Mouse (Mus musculus) midbrain, embryonic 14.5 days (tissue): Measurements from ENCODE around the gene Def8. TPM values are rescaled to one million over a fixed set of nuclear protein-coding genes. Genes with fewer than 3 reads are reported as not detected.
"Not testable (repeated sequence)": the region's sequence is repeated elsewhere in the genome, so short reads cannot be mapped to it uniquely, and the experiment has no call there.

Experiments
- ATAC-seq: fragments of 200-750 bp; cut with Nextera tagmentation; 2 replicates; pipeline ENCODE4 v1.8.0; 2017; ENCODE audit warnings: moderate number of reproducible peaks, moderate library complexity; ENCODE audit not compliant: low FRiP score, low TSS enrichment
- DNase-seq: peaks from one replicate; pipeline ENCODE4 v3.0.0-alpha.2; 2015
- H3K27ac ChIP-seq: fragments of 300-500 bp; sonication (generic); replicated peaks from 2 replicates; pipeline ENCODE4 v1.5.1; 2014; ENCODE audit warnings: mild to moderate bottlenecking, low read depth, low read length, moderate library complexity
- H3K27me3 ChIP-seq: fragments of 300-500 bp; sonication (generic); 2 replicates; pipeline ENCODE4 v1.6.1; 2014; ENCODE audit warnings: low read length, control low read depth, mixed read lengths; ENCODE audit not compliant: control insufficient read depth, insufficient read depth
- H3K36me3 ChIP-seq: fragments of 300-500 bp; sonication (generic); 2 replicates; pipeline ENCODE4 v1.6.1; 2014; ENCODE audit warnings: low read length, control low read depth; ENCODE audit not compliant: control insufficient read depth, insufficient read depth
- H3K4me1 ChIP-seq: fragments of 300-500 bp; sonication (generic); 2 replicates; pipeline ENCODE4 v1.6.1; 2014; ENCODE audit warnings: mild to moderate bottlenecking, antibody characterized with exemption, low read length, control low read depth; ENCODE audit not compliant: control insufficient read depth, insufficient read depth
- H3K4me2 ChIP-seq: fragments of 300-500 bp; sonication (generic); 2 replicates; pipeline ENCODE4 v1.6.1; 2014; ENCODE audit warnings: mild to moderate bottlenecking, low read length, moderate library complexity
- H3K4me3 ChIP-seq: fragments of 300-500 bp; sonication (generic); replicated peaks from 2 replicates; pipeline ENCODE4 v1.5.1; 2014; ENCODE audit warnings: low read depth, low read length
- H3K9ac ChIP-seq: fragments of 300-500 bp; sonication (generic); replicated peaks from 2 replicates; pipeline ENCODE4 v1.6.1; 2014; ENCODE audit warnings: mild to moderate bottlenecking, low read length, moderate library complexity
- H3K9me3 ChIP-seq: fragments of 300-500 bp; sonication (generic); 2 replicates; pipeline ENCODE4 v1.6.1; 2016; ENCODE audit warnings: low read length, control low read depth, mixed read lengths; ENCODE audit not compliant: control insufficient read depth
- WGBS: fragments of 180-500 bp; shearing (Covaris S2); extraction: QIAGEN DNeasy Blood & Tissue Kit; methylation state at CpG from one replicate; pipeline ENCODE4 v1.1.7; 2014; 5-methylcytosine and 5-hydroxymethylcytosine counted together
- polyA plus RNA-seq: library from polyadenylated mRNA; unstranded; fragments of >200 nt; fragmentation: Nextera tagmentation; extraction: Ambion mirVana; gene quantifications from 2 replicates; pipeline ENCODE4 v1.2.1, GENCODE M21; 2014

The Def8 gene
- polyA plus RNA-seq, 1 experiment from 2014 or later, result 48.2 TPM

- Histone ChIP-seq H3K4me2 (peak overlapping the region; percentile 95), H3K27ac (peak overlapping the region; percentile 99), H3K27me3 (no peaks in the 10 kb centered on the region), H3K4me3 (peak overlapping the region; percentile 98), H3K4me1 (peaks cover 23% of the 10 kb centered on the region), H3K9ac (peak overlapping the region; percentile 100), H3K36me3 (0 out of 2 replicates have a peak, but pooled peaks cover 4% of the 10 kb centered on the region), H3K9me3 (no peaks in the 10 kb centered on the region)
- ATAC-seq (no peak), DNase-seq (peak; percentile 81)
- 7% methylated on average over 8 of the region's 8 CpGs for WGBS
Measured at GRCm38 (mm10) chr8:123410049-123410587, 13.2 kb upstream of the Def8 start.

GRCm38 (mm10) chr8:123410788-123411187 is 12.5 kb upstream of the Def8 start:
- Histone ChIP-seq H3K27me3 (no peaks in the 10 kb centered on the region), H3K27ac (peak overlapping the region; percentile 99), H3K36me3 (0 out of 2 replicates have a peak, but pooled peaks cover 4% of the 10 kb centered on the region), H3K9me3 (no peaks in the 10 kb centered on the region), H3K4me2 (peak overlapping the region; percentile 95), H3K4me3 (peak overlapping the region; percentile 98), H3K9ac (peak overlapping the region; percentile 100), H3K4me1 (peaks cover 26% of the 10 kb centered on the region)
- DNase-seq (no peak), ATAC-seq (no peak)
- WGBS, result under 1% methylated on average over 11 of the region's 11 CpGs

- Histone ChIP-seq H3K4me3 (peak within 1 kb of the TSS; percentile 98), H3K27me3 (no peaks in the 10 kb centered on the region), H3K27ac (peak within 1 kb of the TSS; percentile 99), H3K4me2 (peak within 1 kb of the TSS; percentile 95), H3K9me3 (no peaks in the 10 kb centered on the region), H3K9ac (peak within 1 kb of the TSS; percentile 100), H3K36me3 (0 out of 2 replicates have a peak, but pooled peaks cover 4% of the 10 kb centered on the region), H3K4me1 (peaks cover 31% of the 10 kb centered on the region)
- WGBS, result under 1% methylated on average over 29 of the region's 29 CpGs
- DNase-seq (peak; percentile 98), ATAC-seq (peak; percentile 90)
Measured at GRCm38 (mm10) chr8:123411246-123411645, 12.1 kb upstream of the Def8 start, which contains the start of gene Tubb3. Gene Tubb3 (plus strand): TSS chr8:123411424.

GRCm38 (mm10) chr8:123411781-123412327 is 11.5 kb upstream of the Def8 start:
- ATAC-seq (peak; percentile 22), DNase-seq (peak; percentile 72)
- Histone ChIP-seq H3K27ac (peak overlapping the region; percentile 99), H3K27me3 (no peaks in the 10 kb centered on the region), H3K9ac (peak overlapping the region; percentile 100), H3K9me3 (no peaks in the 10 kb centered on the region), H3K4me2 (peak overlapping the region; percentile 95), H3K4me3 (peak overlapping the region; percentile 98), H3K4me1 (peaks cover 32% of the 10 kb centered on the region), H3K36me3 (peaks cover 8% of the 10 kb centered on the region; the same call in 1 of the 2 replicates)
- 1% methylated on average over 16 of the region's 16 CpGs for WGBS

- DNase-seq (peak; percentile 91), ATAC-seq (peak; percentile 44)
- Histone ChIP-seq H3K36me3 (peaks cover 15% of the 10 kb centered on the region), H3K4me3 (peak overlapping the region; percentile 98), H3K4me1 (peaks cover 37% of the 10 kb centered on the region), H3K27me3 (no peaks in the 10 kb centered on the region), H3K9ac (peak overlapping the region; percentile 100), H3K4me2 (peak overlapping the region; percentile 95), H3K27ac (peak overlapping the region; percentile 99), H3K9me3 (no peaks in the 10 kb centered on the region)
- under 1% methylated on average over 12 of the region's 12 CpGs for WGBS
Measured at GRCm38 (mm10) chr8:123412560-123413170, 10.7 kb upstream of the Def8 start.

- Histone ChIP-seq H3K4me2 (peak overlapping the region; percentile 95), H3K9me3 (no peaks in the 10 kb centered on the region), H3K27me3 (no peaks in the 10 kb centered on the region), H3K4me3 (peak overlapping the region; percentile 98), H3K36me3 (peaks cover 30% of the 10 kb centered on the region), H3K4me1 (peaks cover 30% of the 10 kb centered on the region), H3K27ac (peak overlapping the region; percentile 58), H3K9ac (peak overlapping the region; percentile 100)
- DNase-seq, result no peak
- WGBS, result 11% methylated on average over 9 of the region's 9 CpGs
- ATAC-seq, result no peak
Measured at GRCm38 (mm10) chr8:123414255-123414654, 9.1 kb upstream of the Def8 start.

- not testable (repeated sequence) for H3K27ac ChIP-seq, H3K27me3 ChIP-seq, H3K9me3 ChIP-seq, ATAC-seq, H3K9ac ChIP-seq
- H3K4me3 ChIP-seq, result peak overlapping the region; percentile 98
- DNase-seq, result peak; percentile 54
- H3K4me1 ChIP-seq, result peaks cover 21% of the 10 kb centered on the region
- peak overlapping the region; percentile 95 for H3K4me2 ChIP-seq
- H3K36me3 ChIP-seq, result peaks cover 39% of the 10 kb centered on the region
- 83% methylated on average over 5 of the region's 5 CpGs for WGBS
Measured at GRCm38 (mm10) chr8:123414997-123415696, 8.2 kb upstream of the Def8 start.
